In genomic region chr14:55822991-55823762, GRCm38 (mm10) we compare ENCODE assay signal across 8 mouse cellular contexts. TPM values are rescaled to one million over a fixed set of nuclear protein-coding genes. Genes with fewer than 3 reads are reported as not detected.
DNase-seq lines count a peak whose midpoint lies in the region; ATAC-seq lines count a peak whose summit lies in the region.

Nfatc4 (plus strand) TSS chr14:55823144.

- peak within 1 kb of the TSS; percentile 47 for H3K4me3 ChIP-seq in forebrain, embryonic 14.5 days (ENCODE audit: low read depth, low read length)
- H3K4me3 ChIP-seq in midbrain, embryonic 12.5 days: peak within 1 kb of the TSS; percentile 64

- peak within 1 kb of the TSS; percentile 82 for H3K4me2 ChIP-seq in forebrain, embryonic 14.5 days (ENCODE audit: low read length)
- H3K4me2 ChIP-seq in midbrain, embryonic 12.5 days (replicated peaks): peak within 1 kb of the TSS; percentile 86

- peaks cover 22% of the 10 kb centered on the region for H3K4me1 ChIP-seq in forebrain, embryonic 14.5 days (ENCODE audit: control insufficient read depth, insufficient read depth, low read length)
- H3K4me1 ChIP-seq in midbrain, embryonic 12.5 days: peaks cover 47% of the 10 kb centered on the region

- H3K9me3 ChIP-seq in forebrain, embryonic 14.5 days (replicated peaks; ENCODE audit: control insufficient read depth, low read length): no peaks in the 10 kb centered on the region
- H3K9me3 ChIP-seq in midbrain, embryonic 12.5 days: no peaks in the 10 kb centered on the region

- peak within 1 kb of the TSS; percentile 89 for H3K27ac ChIP-seq in forebrain, embryonic 14.5 days (ENCODE audit: low read depth, low read length)
- H3K27ac ChIP-seq in midbrain, embryonic 12.5 days (replicated peaks): peak within 1 kb of the TSS; percentile 90

- peak; percentile 80 for ATAC-seq in forebrain, embryonic 14.5 days
- ATAC-seq in midbrain, embryonic 12.5 days (ENCODE audit: low FRiP score, low read depth): peak; percentile 82

- peak within 1 kb of the TSS; percentile 71 for H3K9ac ChIP-seq in forebrain, embryonic 14.5 days (ENCODE audit: low read length)
- peak within 1 kb of the TSS; percentile 77 for H3K9ac ChIP-seq in midbrain, embryonic 12.5 days (replicated peaks)

- peak; percentile 87 to 88 for DNase-seq in cerebellum, postnatal 10 days
- no peak for DNase-seq in cerebellum, adult 8-10 months
- DNase-seq in adrenal gland, adult 8-10 months: peak; percentile 60
- DNase-seq in forebrain, embryonic 14.5 days (ENCODE audit: low spot score): peak; percentile 93
- peak; percentile 80 to 88 for DNase-seq in heart, postnatal 36 days
- peak; percentile 12 to 43 for DNase-seq in layer of hippocampus, postnatal 25 days (ENCODE audit: extremely low spot score in 1 of 2, low spot score in 1 of 2)
- DNase-seq in testis, postnatal 10 days (ENCODE audit: low spot score): peak; percentile 92

- no peaks in the 10 kb centered on the region for H3K36me3 ChIP-seq in forebrain, embryonic 14.5 days (ENCODE audit: control insufficient read depth, insufficient read depth, low read length)
- no peaks in the 10 kb centered on the region for H3K36me3 ChIP-seq in midbrain, embryonic 12.5 days

- intact Hi-C loops in heart, postnatal 36 days (cut with DNase I): loop anchor here (1.0 kb wide), 4 partner anchors 40 to 95 kb away; no protein-coding TSS in a partner anchor

- 0 out of 2 replicates have a peak, but pooled peaks cover 3% of the 10 kb centered on the region for H3K27me3 ChIP-seq in forebrain, embryonic 14.5 days (replicated peaks; ENCODE audit: control insufficient read depth, insufficient read depth, low read length)
- peaks cover 33% of the 10 kb centered on the region for H3K27me3 ChIP-seq in midbrain, embryonic 12.5 days

- under 1% methylated on average over 30 of the region's 46 CpGs for WGBS in forebrain, embryonic 14.5 days
- WGBS in midbrain, embryonic 12.5 days: under 1% methylated on average over 36 of the region's 46 CpGs

RNA-seq across cellular contexts. Expression of gene Nfatc4, which starts in this region (rescaled TPM):
- total RNA-seq in adrenal gland, adult 8-10 months (2022): 10 to 100 TPM; 23.3 to 45.1 (median 31.1) TPM
- 8.3 and 9.1 TPM in 2 replicates for polyA plus RNA-seq in forebrain, embryonic 14.5 days (2014; fragmentation: Nextera tagmentation; extraction: Ambion mirVana)
- 1 to 10 TPM; 5.0 to 5.1 TPM for total RNA-seq in heart, postnatal 36 days (2021)
- total RNA-seq in layer of hippocampus, postnatal 25 days (2021): 1 to 10 TPM; 1.6 to 3.9 TPM
- 20.2 and 24.0 TPM in 2 replicates for polyA plus RNA-seq in midbrain, embryonic 12.5 days (2016; fragmentation: Nextera tagmentation; extraction: Ambion mirVana)

Comparison
In these comparisons a context has a peak if more than half of its experiments do, and no peak if none do; other contexts are left out.
1. RNA of gene Nfatc4 (total RNA-seq): 23.3 to 45.1 TPM in adrenal gland, adult 8-10 months; 5.0 to 5.1 TPM in heart, postnatal 36 days and 1.6 to 3.9 TPM in layer of hippocampus, postnatal 25 days; every median in the first group is over 4 times any median in the second.